Comparison of ENCODE assay signal across 8 mouse cellular contexts in the genomic region with DNA sequence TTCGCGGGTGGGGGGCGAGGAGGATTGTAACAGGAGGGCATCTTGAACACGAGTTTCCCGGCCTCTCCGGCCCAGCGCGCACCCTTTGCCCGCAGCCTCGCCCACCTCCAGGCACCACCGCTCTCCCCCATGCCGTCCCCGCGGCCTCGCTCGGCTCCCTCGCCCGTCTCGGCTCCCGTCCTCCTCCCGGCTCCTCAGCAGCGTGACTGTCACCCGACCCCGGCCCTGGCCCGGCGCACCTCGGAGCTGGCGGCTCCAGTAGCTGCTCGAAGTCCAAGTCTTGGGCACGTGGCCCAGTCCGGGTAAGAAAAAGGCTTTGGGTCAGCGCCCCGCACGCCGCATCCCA. TPM values are rescaled to one million over a fixed set of nuclear protein-coding genes. Genes with fewer than 3 reads are reported as not detected.
DNase-seq lines count a peak whose midpoint lies in the region; ATAC-seq and TF ChIP-seq lines count a peak whose summit lies in the region.

No protein-coding gene starts in this region.

- under 1% methylated on average over 35 of the region's 35 CpGs for WGBS in heart, embryonic 11.5 days (ENCODE audit: insufficient replicate concordance)
- 4% methylated on average over 35 of the region's 35 CpGs for WGBS in forebrain, postnatal 0 days

- H3K27ac ChIP-seq in heart, embryonic 11.5 days (ENCODE audit: low read depth, low read length) = peak overlapping the region; percentile 96
- 0 out of 2 replicates have a peak overlapping the region, but pooled peaks have one; percentile 19 for H3K27ac ChIP-seq in ES-Bruce4 (ENCODE audit: insufficient read depth, low read length)
- peak overlapping the region; percentile 81 for H3K27ac ChIP-seq in forebrain, postnatal 0 days (ENCODE audit: low read depth, low read length)

- peaks cover 5% of the 10 kb centered on the region for H3K4me1 ChIP-seq in heart, embryonic 11.5 days (ENCODE audit: control insufficient read depth, insufficient read depth, low read length)
- H3K4me1 ChIP-seq in ES-Bruce4 (ENCODE audit: control insufficient read depth, insufficient read depth, low read length) = no peaks in the 10 kb centered on the region
- H3K4me1 ChIP-seq in forebrain, postnatal 0 days (ENCODE audit: insufficient read depth) = peaks cover 3% of the 10 kb centered on the region; the same call in 1 of the 2 replicates

- DNase-seq in heart, adult 18-20 months = no peak
- DNase-seq in forebrain, postnatal 0 days = peak; percentile 9
- DNase-seq in retina, postnatal 1 day = no peak
- DNase-seq in yolk sac, embryonic 10.5 days (ENCODE audit: low spot score) = no peak

- no peaks in the 10 kb centered on the region for H3K9me3 ChIP-seq in heart, embryonic 11.5 days (replicated peaks; ENCODE audit: control insufficient read depth, low read length)
- H3K9me3 ChIP-seq in ES-Bruce4 (replicated peaks; ENCODE audit: control insufficient read depth, insufficient read depth, low read length, poor library complexity, severe bottlenecking) = no peaks in the 10 kb centered on the region
- H3K9me3 ChIP-seq in forebrain, postnatal 0 days (ENCODE audit: low read length) = no peaks in the 10 kb centered on the region

- no peaks in the 10 kb centered on the region for H3K27me3 ChIP-seq in heart, embryonic 11.5 days (ENCODE audit: control insufficient read depth, insufficient read depth, low read length)
- H3K27me3 ChIP-seq in ES-Bruce4 (ENCODE audit: control insufficient read depth, insufficient read depth, low read length, poor library complexity, severe bottlenecking) = no peaks in the 10 kb centered on the region
- H3K27me3 ChIP-seq in forebrain, postnatal 0 days (ENCODE audit: insufficient read depth, low read length) = no peaks in the 10 kb centered on the region

- ATAC-seq in heart, embryonic 11.5 days (replicated peaks; ENCODE audit: insufficient number of reproducible peaks, low FRiP score, low TSS enrichment) = peak; percentile 73
- ATAC-seq in forebrain, postnatal 0 days = peak; percentile 73
- ATAC-seq in megakaryocyte, adult 5-6 weeks (ENCODE audit: poor library complexity, severe bottlenecking) = peak; percentile 62
- no peak; the same call in 1 of the 2 replicates for ATAC-seq in monocyte, adult 5-6 weeks (replicated peaks; ENCODE audit: insufficient number of reproducible peaks, low FRiP score, low TSS enrichment, poor library complexity, severe bottlenecking)

- H3K9ac ChIP-seq in heart, embryonic 11.5 days (ENCODE audit: low read depth, low read length) = peak overlapping the region; percentile 98
- peak overlapping the region; percentile 80 for H3K9ac ChIP-seq in ES-Bruce4 (ENCODE audit: low read depth, poor library complexity, severe bottlenecking)
- H3K9ac ChIP-seq in forebrain, postnatal 0 days = peak overlapping the region; percentile 88

- peak overlapping the region; percentile 73 for H3K4me3 ChIP-seq in heart, embryonic 11.5 days (ENCODE audit: low read depth, low read length)
- peak overlapping the region; percentile 79 for H3K4me3 ChIP-seq in ES-Bruce4 (ENCODE audit: low read depth, low read length)
- H3K4me3 ChIP-seq in forebrain, postnatal 0 days (ENCODE audit: low read depth, low read length) = peak overlapping the region; percentile 90

- H3K4me2 ChIP-seq in heart, embryonic 11.5 days = peak overlapping the region; percentile 67
- peak overlapping the region; percentile 90 for H3K4me2 ChIP-seq in forebrain, postnatal 0 days (ENCODE audit: low read depth)

- peaks cover 5% of the 10 kb centered on the region; the same call in 1 of the 2 replicates for H3K36me3 ChIP-seq in heart, embryonic 11.5 days (ENCODE audit: control insufficient read depth, insufficient read depth, low read length)
- H3K36me3 ChIP-seq in ES-Bruce4 (ENCODE audit: control insufficient read depth, insufficient read depth, low read length, poor library complexity, severe bottlenecking) = peaks cover 5% of the 10 kb centered on the region
- H3K36me3 ChIP-seq in forebrain, postnatal 0 days (ENCODE audit: insufficient read depth) = peaks cover 13% of the 10 kb centered on the region

- no peak for TF ChIP-seq POLR2A in ES-Bruce4 (IDR thresholded peaks at IDR 0.05; ENCODE audit: insufficient read depth, low read length)

- no peak for TF ChIP-seq CTCF in ES-Bruce4 (IDR thresholded peaks at IDR 0.05; ENCODE audit: low read depth, low read length)
- TF ChIP-seq CTCF in forebrain, postnatal 0 days (IDR thresholded peaks at IDR 0.05; ENCODE audit: low read depth) = no peak

- no peak for TF ChIP-seq EP300 in ES-Bruce4 (IDR thresholded peaks at IDR 0.05; ENCODE audit: insufficient read depth, low read depth, low read length)

RNA-seq across cellular contexts. Expression of gene 2310057M21Rik, which starts 0.3 kb away (rescaled TPM):
- 18.5 and 25.9 TPM in 2 replicates for polyA plus RNA-seq in heart, embryonic 11.5 days (2014; fragmentation: Nextera tagmentation; extraction: Ambion mirVana)
- 10 to 100 TPM; 15.0 to 17.5 TPM for total RNA-seq in heart, adult 18-20 months (2021)
- 23.8 and 26.0 TPM in 2 replicates for polyA plus RNA-seq in ES-Bruce4 (2011; ENCODE audit: insufficient read depth, insufficient read length, low read depth, missing spikeins)
- 7.6 and 21.7 TPM in 2 replicates for total RNA-seq in forebrain, postnatal 0 days (2014; rRNA removed)
- polyA plus RNA-seq in forebrain, postnatal 0 days (2015; fragmentation: Nextera tagmentation; extraction: Ambion mirVana) = 16.2 and 22.3 TPM in 2 replicates
- 6.3 and 9.4 TPM in 2 replicates for total RNA-seq in megakaryocyte, adult 5-6 weeks (2015)
- 2.8 and 3.3 TPM in 2 replicates for total RNA-seq in megakaryocyte, adult 5-6 weeks (2017)
- 2.8 to 6.2 TPM (median 3.2 TPM) in 3 replicates for total RNA-seq in monocyte, adult 5-6 weeks (2017)

RNA-seq across cellular contexts. Expression of gene Pstk, which starts 8.7 kb away (rescaled TPM):
- 74.5 and 94.3 TPM in 2 replicates for polyA plus RNA-seq in heart, embryonic 11.5 days (2014; fragmentation: Nextera tagmentation; extraction: Ambion mirVana)
- total RNA-seq in heart, adult 18-20 months (2021) = 10 to 100 TPM; 46.5 to 52.9 TPM
- 58.9 and 64.7 TPM in 2 replicates for polyA plus RNA-seq in ES-Bruce4 (2011; ENCODE audit: insufficient read depth, insufficient read length, low read depth, missing spikeins)
- total RNA-seq in forebrain, postnatal 0 days (2014; rRNA removed) = 22.6 and 36.3 TPM in 2 replicates
- 36.4 and 39.8 TPM in 2 replicates for polyA plus RNA-seq in forebrain, postnatal 0 days (2015; fragmentation: Nextera tagmentation; extraction: Ambion mirVana)
- total RNA-seq in megakaryocyte, adult 5-6 weeks (2015) = 16.1 and 17.4 TPM in 2 replicates
- total RNA-seq in megakaryocyte, adult 5-6 weeks (2017) = 7.2 and 13.3 TPM in 2 replicates
- 18.9 to 36.5 TPM (median 23.7 TPM) in 3 replicates for total RNA-seq in monocyte, adult 5-6 weeks (2017)

RNA-seq across cellular contexts. Expression of gene Fam24a, which starts 28.6 kb away (rescaled TPM):
- not detected in 2 replicates for polyA plus RNA-seq in heart, embryonic 11.5 days (2014; fragmentation: Nextera tagmentation; extraction: Ambion mirVana)
- not detected for total RNA-seq in heart, adult 18-20 months (2021)
- not detected in 2 replicates for polyA plus RNA-seq in ES-Bruce4 (2011; ENCODE audit: insufficient read depth, insufficient read length, low read depth, missing spikeins)
- total RNA-seq in forebrain, postnatal 0 days (2014; rRNA removed) = not detected in 2 replicates
- polyA plus RNA-seq in forebrain, postnatal 0 days (2015; fragmentation: Nextera tagmentation; extraction: Ambion mirVana) = not detected in 2 replicates
- not detected in 2 replicates for total RNA-seq in megakaryocyte, adult 5-6 weeks (2015)
- not detected in 2 replicates for total RNA-seq in megakaryocyte, adult 5-6 weeks (2017)
- not detected in 3 replicates for total RNA-seq in monocyte, adult 5-6 weeks (2017)

RNA-seq across cellular contexts. Expression of gene Fam24b, which starts 32.9 kb away (rescaled TPM):
- not detected in 2 replicates for polyA plus RNA-seq in heart, embryonic 11.5 days (2014; fragmentation: Nextera tagmentation; extraction: Ambion mirVana)
- not detected for total RNA-seq in heart, adult 18-20 months (2021)
- polyA plus RNA-seq in ES-Bruce4 (2011; ENCODE audit: insufficient read depth, insufficient read length, low read depth, missing spikeins) = 1.7 TPM in 1 of 2 replicates, not detected in the other
- not detected in 2 replicates for total RNA-seq in forebrain, postnatal 0 days (2014; rRNA removed)
- polyA plus RNA-seq in forebrain, postnatal 0 days (2015; fragmentation: Nextera tagmentation; extraction: Ambion mirVana) = not detected in 2 replicates
- not detected in 2 replicates for total RNA-seq in megakaryocyte, adult 5-6 weeks (2015)
- total RNA-seq in megakaryocyte, adult 5-6 weeks (2017) = not detected in 2 replicates
- total RNA-seq in monocyte, adult 5-6 weeks (2017) = not detected in 3 replicates

RNA-seq across cellular contexts. Expression of gene Cuzd1, which starts 40.1 kb away (rescaled TPM):
- polyA plus RNA-seq in heart, embryonic 11.5 days (2014; fragmentation: Nextera tagmentation; extraction: Ambion mirVana) = 0.64 and 1.1 TPM in 2 replicates
- total RNA-seq in heart, adult 18-20 months (2021) = under 1 TPM; 0.21 to 0.42 TPM
- not detected in 2 replicates for polyA plus RNA-seq in ES-Bruce4 (2011; ENCODE audit: insufficient read depth, insufficient read length, low read depth, missing spikeins)
- 0.76 TPM in 1 of 2 replicates, not detected in the other for total RNA-seq in forebrain, postnatal 0 days (2014; rRNA removed)
- polyA plus RNA-seq in forebrain, postnatal 0 days (2015; fragmentation: Nextera tagmentation; extraction: Ambion mirVana) = 0.13 and 0.16 TPM in 2 replicates
- not detected in 2 replicates for total RNA-seq in megakaryocyte, adult 5-6 weeks (2015)
- not detected in 2 replicates for total RNA-seq in megakaryocyte, adult 5-6 weeks (2017)
- total RNA-seq in monocyte, adult 5-6 weeks (2017) = not detected in 3 replicates

Comparison
In these comparisons a context has a peak if more than half of its experiments do, and no peak if none do; other contexts are left out.
1. H3K27ac ChIP-seq: peak in every context shown above with its lines; median percentile 96 in heart, embryonic 11.5 days; 81 in forebrain, postnatal 0 days; 19 in ES-Bruce4.